Mouse (Mus musculus) liver, adult 2 months (tissue): Measurements from ENCODE around the gene Pcyox1. TPM values are rescaled to one million over a fixed set of nuclear protein-coding genes. Genes with fewer than 3 reads are reported as not detected.

Experiments used
- DNase-seq: peaks from one replicate; pipeline ENCODE4 v3.0.0-alpha.2; 2011; ENCODE audit warnings: low read depth, low spot score; ENCODE audit errors: extremely low read depth
- H3K27ac ChIP-seq: fragments of 200-500 bp; replicated peaks from 2 replicates; pipeline ENCODE4 v1.5.1; 2012; ENCODE audit warnings: low read depth, mild to moderate bottlenecking, control low read depth, inconsistent platforms, low read length; ENCODE audit not compliant: insufficient read depth
- H3K27me3 ChIP-seq: fragments of 200-500 bp; 2 replicates; pipeline ENCODE4 v1.6.1; 2012; ENCODE audit warnings: mild to moderate bottlenecking, moderate library complexity, low read length, inconsistent platforms; ENCODE audit not compliant: control insufficient read depth, insufficient read depth
- H3K36me3 ChIP-seq: fragments of 200-500 bp; 2 replicates; pipeline ENCODE4 v1.6.1; 2012; ENCODE audit warnings: low read length, inconsistent platforms; ENCODE audit not compliant: control insufficient read depth, insufficient read depth
- H3K4me1 ChIP-seq: fragments of 200-500 bp; 2 replicates; pipeline ENCODE4 v1.6.1; 2011; ENCODE audit warnings: low read length; ENCODE audit not compliant: control insufficient read depth, insufficient read depth
- H3K4me3 ChIP-seq: fragments of 200-500 bp; 2 replicates; pipeline ENCODE4 v1.5.1; 2011; ENCODE audit warnings: low read depth, mild to moderate bottlenecking, control low read depth, low read length, moderate library complexity; ENCODE audit not compliant: insufficient read depth
- H3K79me2 ChIP-seq: fragments of 200-500 bp; 2 replicates; pipeline ENCODE4 v1.6.1; 2012; ENCODE audit warnings: inconsistent platforms, mild to moderate bottlenecking, low read length, moderate library complexity; ENCODE audit not compliant: control insufficient read depth, insufficient read depth
- H3K9ac ChIP-seq: fragments of 200-500 bp; 2 replicates; pipeline ENCODE4 v1.6.1; 2012; ENCODE audit warnings: low read depth, mild to moderate bottlenecking, control low read depth, inconsistent platforms, low read length
- CTCF ChIP-seq: fragments of 200-500 bp; IDR thresholded peaks from 2 replicates; pipeline ENCODE4 v1.5.1; 2011; ENCODE audit warnings: low read depth, low read length, control low read depth
- POLR2A ChIP-seq: fragments of 200-500 bp; IDR thresholded peaks from 2 replicates; pipeline ENCODE4 v1.6.1; 2011; ENCODE audit warnings: low read length, control low read depth; ENCODE audit not compliant: insufficient read depth; ENCODE audit errors: extremely low read depth
- WGBS: fragments of 180-500 bp; shearing (Covaris S2); methylation state at CpG from one replicate; pipeline ENCODE4 v1.1.7; 2018; 5-methylcytosine and 5-hydroxymethylcytosine counted together
- polyA plus RNA-seq: library from polyadenylated mRNA; depleted of rRNA; stranded (reverse); fragments of >200 nt; gene quantifications from 2 replicates; pipeline ENCODE4 v1.2.3, GENCODE M21; 2012
- total RNA-seq: library from RNA; depleted of rRNA; stranded (reverse); fragments of >200 nt; gene quantifications from 2 replicates; pipeline ENCODE4 v1.2.3, GENCODE M21; 2014

The Pcyox1 gene
- total and polyA plus RNA-seq, 2 experiments, result 60.4 to 102 TPM

GRCm38 (mm10) chr6:86370764-86371339, 26.1 kb downstream of the Pcyox1 start, which contains the start of gene Snrpg:
Gene Snrpg (plus strand): TSS chr6:86371304.
- peaks cover 5% of the 10 kb centered on the region; the same call in 1 of the 2 replicates for H3K79me2 ChIP-seq
- peak within 1 kb of the TSS; percentile 72 for H3K4me3 ChIP-seq
- 20% methylated on average over 15 of the region's 15 CpGs for WGBS
- peak within 1 kb of the TSS; percentile 58 for H3K27ac ChIP-seq
- no peak for DNase-seq
- no peaks in the 10 kb centered on the region for H3K27me3 ChIP-seq
- peaks cover 9% of the 10 kb centered on the region for H3K4me1 ChIP-seq
- peak within 1 kb of the TSS; percentile 65 for H3K9ac ChIP-seq
- TF ChIP-seq CTCF (no peak), POLR2A (no peak)
- H3K36me3 ChIP-seq, result peaks cover 6% of the 10 kb centered on the region

GRCm38 (mm10) chr6:86370093-86370713, 26.8 kb downstream of the Pcyox1 start:
- Histone ChIP-seq H3K9ac (no peak overlapping the region), H3K4me1 (peaks cover 9% of the 10 kb centered on the region), H3K36me3 (peaks cover 6% of the 10 kb centered on the region), H3K79me2 (peaks cover 5% of the 10 kb centered on the region; the same call in 1 of the 2 replicates), H3K27me3 (no peaks in the 10 kb centered on the region), H3K4me3 (no peak overlapping the region), H3K27ac (peak overlapping the region; percentile 58; the same call in 1 of the 2 replicates)
- no peak for DNase-seq
- WGBS, result 72% methylated on average over 3 of the region's 3 CpGs
- no peak for TF ChIP-seq POLR2A
- no peak for TF ChIP-seq CTCF

DNA sequence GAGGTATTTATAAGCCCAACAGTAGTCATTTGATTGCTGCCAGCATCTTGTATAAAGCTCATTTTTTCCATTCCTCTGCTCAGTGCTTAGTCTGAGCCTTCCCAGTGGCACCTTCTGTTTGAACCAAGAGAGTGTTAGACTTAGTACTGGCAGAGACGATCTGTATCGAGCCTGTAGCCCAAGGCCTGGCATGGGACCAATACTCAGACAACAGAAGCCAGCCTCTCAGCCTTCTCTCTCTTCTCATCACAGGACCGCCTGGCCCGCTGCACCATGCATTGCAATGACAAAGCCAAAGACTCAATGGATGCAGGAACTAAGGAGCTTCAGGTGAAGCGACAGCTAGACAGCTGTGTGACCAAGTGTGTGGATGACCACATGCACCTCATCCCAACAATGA, 28.5 kb downstream of the Pcyox1 start:
- WGBS, result 75% methylated on average over 5 of the region's 5 CpGs
- H3K27me3 ChIP-seq, result no peaks in the 10 kb centered on the region
- TF ChIP-seq POLR2A (no peak), CTCF (no peak)
- no peak for DNase-seq
- no peak overlapping the region for H3K9ac ChIP-seq
- peaks cover 6% of the 10 kb centered on the region for H3K36me3 ChIP-seq
- H3K4me1 ChIP-seq, result peaks cover 11% of the 10 kb centered on the region
- H3K4me3 ChIP-seq, result no peak overlapping the region
- no peak overlapping the region for H3K27ac ChIP-seq
- peaks cover 3% of the 10 kb centered on the region; the same call in 1 of the 2 replicates for H3K79me2 ChIP-seq

- Histone ChIP-seq H3K4me1 (peaks cover 11% of the 10 kb centered on the region), H3K4me3 (peak overlapping the region; percentile 76; the same call in 1 of the 2 replicates), H3K36me3 (peaks cover 6% of the 10 kb centered on the region), H3K27ac (peak overlapping the region; percentile 94), H3K27me3 (no peaks in the 10 kb centered on the region), H3K79me2 (no peaks in the 10 kb centered on the region), H3K9ac (peak overlapping the region; percentile 81)
- TF ChIP-seq POLR2A (no peak), CTCF (no peak)
- DNase-seq, result no peak
- WGBS, result 54% methylated on average over 2 of the region's 2 CpGs
These were observed 30.1 kb downstream of the Pcyox1 start for GRCm38 (mm10) chr6:86366853-86367249.

- peak overlapping the region; percentile 76 for H3K4me3 ChIP-seq
- H3K36me3 ChIP-seq, result peaks cover 6% of the 10 kb centered on the region
- peak overlapping the region; percentile 94 for H3K27ac ChIP-seq
- TF ChIP-seq POLR2A (no peak), CTCF (no peak)
- peaks cover 11% of the 10 kb centered on the region for H3K4me1 ChIP-seq
- H3K9ac ChIP-seq, result peak overlapping the region; percentile 81
- H3K27me3 ChIP-seq, result no peaks in the 10 kb centered on the region
- H3K79me2 ChIP-seq, result no peaks in the 10 kb centered on the region
- 16% methylated on average over 25 of the region's 25 CpGs for WGBS
- DNase-seq, result peak; percentile 86
These were observed 30.7 kb downstream of the Pcyox1 start for GRCm38 (mm10) chr6:86366125-86366852.
